Mouse (Mus musculus) frontal cortex, adult (tissue): ENCODE measurements around the gene Zfp784.

Source experiments
- ATAC-seq: cut with Nextera tagmentation; 2 replicates; pipeline ENCODE4 v1.9.2; 2017; ENCODE audit warnings: mild to moderate bottlenecking, moderate library complexity, mixed read lengths; ENCODE audit not compliant: low TSS enrichment

Gene Zfp784

GRCm38 (mm10) chr7:4988250-4988649 lies 50.0 kb downstream of the Zfp784 start:
- no peak for ATAC-seq
